Mouse (Mus musculus) inflammation-experienced regulatory T-cells, adult 16 weeks (primary cell): Measurements from ENCODE around the gene Clca3a2. TPM values are rescaled to one million over a fixed set of nuclear protein-coding genes. Genes with fewer than 3 reads are reported as not detected.

ENCODE experiments used
- polyA plus RNA-seq: library from polyadenylated mRNA; unstranded; fragments of 100-300 nt; shearing (Covaris generic); gene quantifications from one replicate; pipeline ENCODE4 v1.2.1, GENCODE M21; 2017

The Clca3a2 gene
- polyA plus RNA-seq, result not detected

GRCm38 (mm10) chr3:144819219-144819618 is at the start of gene Clca3a2:
Gene Clca3a2, minus strand, starts transcription at chr3:144819494.

GRCm38 (mm10) chr3:144849014-144849556 is 29.8 kb upstream of the Clca3a2 start, which contains the start of gene Clca3b:
Gene Clca3b, minus strand, starts transcription at chr3:144849357.

GRCm38 (mm10) chr3:144760592-144761309 is 58.5 kb downstream of the Clca3a2 start, which contains the start of gene Clca3a1:
Gene Clca3a1, minus strand, starts transcription at chr3:144760977.

Other genes starting within 250 kb of the Clca3a2 start
- gene Hs2st1, start 249.3 kb downstream of the Clca3a2 start, polyA plus RNA-seq, result 2.4 TPM
- 463 TPM for gene Selenof, start 249.2 kb downstream of the Clca3a2 start, polyA plus RNA-seq
- gene Sh3glb1, start 99.2 kb downstream of the Clca3a2 start, polyA plus RNA-seq, result 73.7 TPM
- 0.17 TPM for gene Clca3a1, start 58.5 kb downstream of the Clca3a2 start, polyA plus RNA-seq
- not detected for gene Clca3b, start 29.9 kb upstream of the Clca3a2 start, polyA plus RNA-seq
- gene Clca4b, start 113.0 kb upstream of the Clca3a2 start, polyA plus RNA-seq, result not detected
- not detected for gene Clca4a, start 155.6 kb upstream of the Clca3a2 start, polyA plus RNA-seq
- gene Clca1, start 213.3 kb upstream of the Clca3a2 start, polyA plus RNA-seq, result not detected